Mouse (Mus musculus) cerebellum, adult 8-10 months (tissue): Measurements from ENCODE around the gene Prdx3.
"Not testable (repeated sequence)": the region's sequence is repeated elsewhere in the genome, so short reads cannot be mapped to it uniquely, and the experiment has no call there.

ENCODE experiments used
- DNase-seq: peaks from one replicate; pipeline ENCODE4 v3.0.0; 2022

The Prdx3 gene

DNA sequence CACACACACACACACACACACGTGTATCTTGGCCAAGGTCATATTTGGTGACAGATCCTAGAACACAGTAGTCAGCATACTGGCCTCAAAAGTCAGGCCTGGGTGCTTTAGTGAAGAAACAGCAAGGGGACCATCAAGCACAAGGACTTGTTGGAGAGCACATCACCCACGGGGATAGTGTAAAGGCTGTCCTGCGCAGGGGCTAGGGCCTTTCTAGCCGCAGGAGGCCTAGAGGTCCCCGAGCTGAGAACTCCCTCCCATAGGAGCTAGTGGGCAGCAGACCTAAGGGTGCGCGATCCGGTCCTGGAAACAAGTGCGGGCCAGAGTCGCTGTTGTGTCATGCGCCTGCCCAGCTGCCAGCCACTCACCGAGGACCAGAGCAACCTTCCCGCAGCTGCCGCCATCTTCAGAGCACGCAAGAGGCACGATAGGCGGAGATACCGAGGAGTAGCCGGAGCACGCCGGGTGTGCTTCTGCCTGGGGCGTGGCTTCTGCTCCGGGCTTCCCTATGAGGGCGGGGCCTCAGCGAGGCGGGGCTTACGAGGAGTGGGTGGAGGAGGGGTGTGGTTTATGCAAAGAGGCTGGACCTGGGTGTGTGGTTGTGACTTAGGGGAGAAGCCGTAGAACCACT is at the start of gene Prdx3:
Gene Prdx3 (minus strand): TSS at position 493 of the 631 bp plus-strand sequence.
- peak; percentile 96 for DNase-seq

DNA sequence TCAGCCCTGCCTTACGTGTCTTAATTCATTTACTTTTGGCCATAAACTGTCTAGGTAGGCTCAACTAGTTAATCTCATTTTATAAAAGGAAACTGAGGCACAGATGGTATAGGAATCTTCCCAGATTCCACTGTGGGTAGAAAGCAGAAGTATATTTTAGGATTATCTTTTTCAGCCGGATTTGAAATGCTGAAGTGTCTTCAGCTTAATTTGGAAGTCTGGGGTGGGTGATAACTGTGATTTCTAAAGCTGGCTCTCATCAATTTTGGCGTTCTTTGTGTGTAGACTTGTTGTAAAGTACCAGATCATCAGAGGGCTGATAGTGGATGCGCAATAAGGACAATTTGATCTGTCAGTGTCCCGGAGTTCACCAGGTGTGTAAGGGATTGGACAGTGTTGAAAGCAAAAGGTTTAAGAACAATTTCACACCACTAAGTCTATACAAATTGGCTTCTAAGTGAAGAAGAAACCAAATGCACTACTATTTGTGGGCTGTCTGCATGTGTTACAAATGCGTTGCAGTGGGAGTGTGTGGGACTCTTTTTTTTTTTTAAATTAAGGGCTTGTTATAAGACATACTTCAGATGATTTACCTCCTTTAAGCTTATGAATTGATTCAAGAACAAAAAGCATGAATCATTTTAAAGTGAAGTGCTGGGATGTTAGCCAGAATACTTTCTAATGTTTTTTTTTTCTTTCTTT is 42.7 kb upstream of the Prdx3 start:
- DNase-seq = no peak

DNA sequence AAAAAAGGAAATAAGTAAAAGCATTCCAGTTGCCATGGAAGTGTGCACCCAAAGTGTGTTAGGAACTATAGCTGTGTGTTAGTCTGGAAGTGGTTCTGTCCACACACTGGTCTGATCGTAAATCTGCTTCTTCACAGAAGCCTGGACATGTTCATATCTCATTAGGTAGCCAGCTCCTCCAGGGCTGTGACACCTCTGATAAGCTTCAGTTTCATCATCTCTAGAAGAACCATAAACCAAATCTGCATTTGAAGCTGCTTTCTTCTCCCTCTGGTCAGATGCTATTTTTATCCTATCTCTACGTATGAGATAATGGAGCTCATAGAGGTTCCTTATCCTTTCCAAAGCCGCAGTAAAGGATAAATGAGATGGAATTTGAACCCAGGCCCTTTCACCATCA is 41.5 kb upstream of the Prdx3 start:
- no peak for DNase-seq

DNA sequence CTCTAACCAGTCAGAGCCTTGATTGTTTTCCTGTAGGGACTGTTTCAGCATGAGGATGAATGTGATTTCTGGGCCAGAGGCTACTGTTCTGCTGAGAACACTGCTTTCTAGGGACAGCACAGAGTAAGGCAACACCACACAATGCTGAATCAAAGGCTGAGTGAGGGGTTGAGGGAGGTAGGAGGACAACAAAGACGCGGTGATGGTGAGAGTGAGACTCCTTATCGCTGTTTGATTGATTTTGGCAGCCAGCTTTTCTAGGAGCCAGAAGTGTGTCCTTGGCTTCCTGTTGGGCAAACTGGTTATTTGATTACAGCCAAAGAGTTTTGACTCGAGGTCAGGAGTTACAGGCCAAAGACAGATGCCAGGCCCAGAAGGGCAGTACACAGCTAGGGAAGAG is 40.9 kb upstream of the Prdx3 start:
- DNase-seq = no peak

DNA sequence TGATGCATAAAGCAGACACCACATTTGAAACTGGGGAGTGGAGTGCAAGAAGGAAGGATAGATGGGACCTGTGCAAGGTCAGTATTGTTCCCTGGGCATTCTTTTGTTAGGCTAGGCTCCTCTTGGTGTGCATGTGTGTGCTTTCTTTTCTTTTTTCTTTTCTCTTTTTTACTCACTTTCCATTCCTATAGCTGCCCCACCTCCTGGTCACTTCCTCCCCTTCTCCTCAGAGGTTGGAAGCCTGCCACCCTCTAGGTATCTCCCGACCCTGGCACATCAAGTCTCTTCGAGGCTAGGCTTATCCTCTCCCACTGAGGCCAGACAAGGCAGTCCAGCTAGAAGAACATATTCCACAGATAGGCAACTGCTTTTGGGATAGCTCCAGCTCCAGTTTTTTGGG is 37.3 kb upstream of the Prdx3 start:
- DNase-seq = peak; percentile 30

DNA sequence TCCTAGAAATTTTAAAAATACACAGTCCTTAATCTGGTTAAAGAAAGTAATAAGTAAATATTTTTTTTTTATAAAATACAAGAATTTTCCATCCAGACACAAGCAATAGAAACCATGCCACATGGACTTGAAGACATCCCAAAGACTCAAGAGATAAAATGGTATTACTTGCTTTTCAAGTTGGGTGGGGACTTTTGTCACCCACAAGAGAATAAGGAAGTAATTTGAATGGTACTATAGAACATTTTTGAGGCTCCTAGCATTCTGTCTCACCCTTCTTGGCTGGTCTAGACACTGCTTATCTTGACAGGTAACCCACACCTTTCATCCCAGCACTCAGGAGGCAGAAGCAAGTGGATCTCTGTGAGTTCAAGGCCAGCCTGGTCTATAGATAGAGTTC is 35.9 kb upstream of the Prdx3 start:
- DNase-seq = no peak

DNA sequence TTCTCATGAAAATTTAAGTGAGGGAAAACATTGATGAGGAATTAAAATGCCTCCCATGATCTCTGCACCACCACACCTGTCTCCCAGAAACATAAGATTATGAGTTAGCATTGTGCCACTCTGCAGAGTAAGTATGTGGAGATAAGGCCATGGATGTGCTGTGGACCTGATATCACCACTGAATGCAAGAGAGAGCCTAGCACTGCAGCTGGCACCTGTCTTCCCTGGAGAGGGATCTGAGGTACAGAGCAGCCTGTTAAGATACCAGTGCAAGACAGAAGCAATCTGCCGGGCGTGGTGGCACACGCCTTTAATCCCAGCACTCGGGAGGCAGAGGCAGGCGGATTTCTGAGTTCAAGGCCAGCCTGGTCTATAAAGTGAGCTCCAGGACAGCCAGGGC is 31.1 kb upstream of the Prdx3 start:
- DNase-seq = no peak

DNA sequence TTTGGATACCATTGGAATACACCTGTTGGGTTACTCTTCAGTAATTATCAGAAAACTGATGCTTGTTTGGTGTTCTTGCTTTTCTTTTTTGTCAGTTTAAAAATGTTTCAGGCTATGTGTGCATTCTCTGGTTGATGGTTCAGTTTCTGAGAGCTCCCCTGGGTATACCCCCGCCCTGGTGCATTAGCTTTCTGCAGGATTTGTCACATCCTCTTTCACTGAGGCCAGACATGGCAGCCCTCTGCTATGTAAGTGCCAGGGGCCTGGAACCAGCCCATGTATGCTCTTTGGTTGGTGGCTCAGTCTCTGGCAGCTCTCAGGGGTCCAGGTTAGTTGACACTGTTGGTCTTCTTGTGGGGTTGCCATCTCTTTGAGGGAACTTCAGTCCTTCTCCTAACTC is 29.6 kb upstream of the Prdx3 start:
- no peak for DNase-seq

DNA sequence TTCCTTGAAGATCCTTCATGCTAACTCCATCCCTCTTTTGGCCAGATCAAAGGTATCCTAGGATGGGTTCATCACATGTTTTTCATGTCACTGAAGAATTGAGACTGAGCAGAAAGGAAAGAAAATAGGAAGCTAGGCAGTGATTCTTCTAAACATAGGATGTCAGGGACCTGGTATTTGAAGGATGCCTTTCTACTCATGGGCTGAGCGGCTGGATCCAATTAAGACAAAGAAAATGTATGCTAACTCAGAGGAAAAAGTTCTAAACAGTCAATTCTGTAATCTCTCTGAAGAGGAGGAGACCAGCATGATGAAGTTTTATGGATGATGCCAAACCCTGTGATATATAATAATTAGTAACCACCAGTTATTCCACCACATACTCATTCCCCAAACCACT is 28.8 kb upstream of the Prdx3 start:
- no peak for DNase-seq

DNA sequence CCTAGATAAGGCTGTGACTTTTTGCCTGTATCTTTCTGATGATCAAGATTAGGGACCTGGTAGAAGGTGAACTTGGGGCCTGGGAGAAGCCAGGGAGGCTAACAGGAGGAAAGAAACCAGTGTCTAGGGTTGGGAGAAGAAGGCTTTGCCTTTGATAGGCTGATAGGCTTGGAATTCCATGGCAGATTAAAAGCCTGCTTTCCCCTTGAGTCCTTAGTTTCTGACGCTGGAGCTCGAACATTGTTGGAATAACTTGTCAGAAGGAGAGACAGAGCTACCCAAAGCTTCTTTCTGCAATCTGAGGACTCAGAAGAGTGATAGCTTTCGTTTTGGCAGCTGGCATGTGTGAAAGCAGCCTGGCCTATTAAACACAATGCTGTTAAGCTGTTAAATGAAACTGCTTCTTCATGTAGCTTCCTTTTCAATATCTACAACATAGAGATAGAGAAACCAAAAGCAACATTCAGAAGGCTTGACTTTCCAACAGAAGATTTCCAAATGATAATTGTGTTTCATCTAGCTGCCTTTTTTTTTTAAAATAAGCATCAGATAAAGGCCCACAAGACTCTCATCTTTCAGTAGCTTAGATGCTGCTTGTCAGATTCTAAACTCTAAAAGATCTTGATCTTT is 21.0 kb upstream of the Prdx3 start:
- no peak for DNase-seq

DNA sequence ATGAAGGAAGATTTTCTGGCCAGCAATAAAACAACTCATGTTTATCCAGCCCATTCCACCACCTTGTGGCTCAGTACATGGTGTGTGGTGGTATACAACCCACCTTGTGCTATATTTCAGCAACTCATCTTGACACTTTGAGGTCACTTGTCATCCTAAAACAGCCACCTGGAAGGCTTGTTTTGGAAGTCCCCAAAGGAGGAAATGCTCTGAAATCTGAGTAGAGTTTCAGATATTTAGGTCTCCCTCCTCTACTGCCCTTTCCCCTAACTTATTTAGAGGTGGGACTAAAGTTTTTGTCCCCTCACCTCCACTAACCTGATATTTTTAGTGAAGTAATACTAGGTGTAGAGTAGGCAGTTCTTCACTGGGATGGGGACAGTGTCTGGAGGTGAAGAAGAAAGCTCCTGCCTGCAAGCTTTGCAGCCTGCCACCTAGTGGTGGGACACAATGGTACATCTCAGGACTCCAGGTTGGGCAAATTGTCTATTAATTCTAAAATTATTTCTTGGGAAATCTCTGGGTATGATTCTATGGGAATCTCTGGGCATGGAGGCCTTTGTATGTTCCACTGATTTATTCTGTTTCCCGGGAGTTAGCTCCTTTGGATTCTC is 17.7 kb upstream of the Prdx3 start:
- DNase-seq = peak; percentile 67

DNA sequence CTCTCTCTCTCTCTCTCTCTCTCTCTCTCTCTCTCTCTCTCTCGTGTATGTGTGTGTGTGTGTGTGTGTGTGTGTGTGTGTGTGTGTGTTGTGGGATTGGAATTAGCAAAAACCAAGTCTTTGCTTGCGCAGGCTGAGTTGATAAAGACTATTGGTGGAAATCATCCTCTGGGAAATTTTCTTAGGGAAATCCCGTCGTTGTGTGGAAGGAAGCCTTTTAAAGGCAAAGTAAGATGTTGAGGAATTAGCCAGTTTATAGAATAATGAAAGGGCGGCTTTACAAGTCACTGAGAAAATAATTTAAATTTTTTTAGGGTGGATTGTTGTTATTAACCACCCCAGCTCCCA is 16.7 kb upstream of the Prdx3 start:
- DNase-seq = no peak

DNA sequence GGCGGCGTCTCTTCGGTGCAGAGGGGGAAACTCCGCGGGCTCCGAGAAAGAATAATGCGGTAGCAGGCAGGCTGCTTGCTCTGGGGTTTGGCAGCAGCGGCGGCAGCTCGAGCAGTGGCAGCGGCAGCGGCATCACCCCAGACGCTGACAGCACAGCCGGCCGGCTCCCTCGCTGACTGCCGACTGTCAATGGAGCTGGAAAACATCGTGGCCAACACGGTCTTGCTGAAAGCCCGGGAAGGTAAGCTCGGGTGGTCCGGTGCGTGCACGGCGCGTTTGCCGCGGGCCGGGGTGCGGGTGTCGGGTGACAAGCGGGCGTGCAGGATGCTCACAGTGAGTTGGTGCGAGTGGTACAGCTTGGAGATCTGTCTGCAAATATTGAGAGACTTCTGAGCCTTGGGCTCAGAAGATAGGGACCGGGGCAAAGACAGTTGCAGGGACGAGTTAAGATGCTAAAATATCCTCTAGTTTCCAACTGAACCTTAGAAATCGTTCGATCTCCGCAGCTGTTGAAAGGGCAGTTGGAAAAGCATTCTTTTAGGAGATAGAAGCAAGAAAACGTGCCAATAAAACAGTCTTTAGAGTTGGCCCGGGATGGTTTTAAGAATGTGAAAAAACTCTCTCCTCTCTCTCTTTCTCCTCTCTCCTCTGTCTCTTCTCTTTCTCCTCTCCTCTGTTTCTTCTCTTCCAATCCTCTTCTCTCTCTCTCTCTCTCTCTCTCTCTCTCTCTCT is 16.2 kb upstream of the Prdx3 start:
- peak; percentile 66 for DNase-seq

DNA sequence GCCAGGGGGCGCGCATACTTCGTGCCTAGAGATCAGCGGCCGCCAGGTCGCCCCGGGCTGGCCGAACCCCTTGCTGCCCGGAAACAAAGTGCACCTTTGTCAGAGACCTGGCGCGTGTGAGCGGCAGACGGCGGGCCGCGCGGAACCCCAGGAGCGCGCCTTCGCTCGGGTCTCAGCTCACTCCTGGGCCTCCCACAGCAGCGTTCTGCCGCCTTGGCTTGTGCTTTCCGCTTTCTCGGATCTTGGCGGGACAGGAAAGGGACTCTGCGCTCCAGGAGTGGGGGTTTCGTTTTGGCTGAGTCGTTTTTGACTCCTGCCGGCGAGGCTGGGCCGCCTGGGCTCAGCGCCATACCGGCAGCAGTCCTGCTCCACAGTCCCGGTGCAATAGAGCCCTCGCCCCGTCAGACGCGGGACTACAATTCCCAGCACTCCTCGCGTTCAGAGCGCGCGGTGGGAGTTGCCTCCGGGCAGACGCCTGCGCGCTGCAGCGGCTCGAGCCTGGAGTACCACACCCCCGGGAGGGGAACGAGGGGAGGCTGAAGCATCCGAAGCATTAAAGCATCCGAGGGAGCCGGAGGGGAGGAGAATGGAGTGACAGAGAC is 15.5 kb upstream of the Prdx3 start, which contains the start of gene Grk5:
Gene Grk5 (plus strand): TSS at position 36 of the 602 bp plus-strand sequence.
- peak; percentile 94 for DNase-seq

DNA sequence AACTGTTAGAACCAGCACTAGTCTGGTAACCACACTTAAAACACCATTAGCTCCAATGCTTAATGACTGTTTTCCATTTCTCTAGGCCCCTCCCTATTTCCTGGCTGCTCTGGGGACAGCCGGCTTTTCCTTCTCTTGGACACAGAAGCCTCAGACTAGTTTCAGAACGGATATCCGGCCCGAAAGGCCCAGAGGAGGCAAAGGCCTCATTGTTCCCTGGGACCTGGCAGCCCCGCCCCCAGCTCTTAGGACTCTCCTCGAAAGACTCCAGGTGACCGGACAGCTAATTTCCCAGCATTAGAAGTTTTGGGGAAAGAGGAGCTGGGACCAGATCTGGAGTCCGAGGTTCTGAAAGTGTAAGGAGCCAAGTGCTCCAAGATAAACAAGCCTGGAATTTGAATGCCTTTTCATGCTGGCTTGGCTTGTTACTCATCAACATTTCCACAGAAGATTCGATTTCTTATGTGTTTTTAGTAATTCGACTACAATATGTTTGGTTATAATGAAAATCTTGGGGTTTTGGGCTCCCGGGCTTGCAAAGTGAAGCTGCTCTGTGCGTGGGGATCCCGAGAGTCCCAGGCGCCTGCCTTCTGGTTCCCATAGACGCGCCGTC is 14.9 kb upstream of the Prdx3 start:
- peak; percentile 49 for DNase-seq

DNA sequence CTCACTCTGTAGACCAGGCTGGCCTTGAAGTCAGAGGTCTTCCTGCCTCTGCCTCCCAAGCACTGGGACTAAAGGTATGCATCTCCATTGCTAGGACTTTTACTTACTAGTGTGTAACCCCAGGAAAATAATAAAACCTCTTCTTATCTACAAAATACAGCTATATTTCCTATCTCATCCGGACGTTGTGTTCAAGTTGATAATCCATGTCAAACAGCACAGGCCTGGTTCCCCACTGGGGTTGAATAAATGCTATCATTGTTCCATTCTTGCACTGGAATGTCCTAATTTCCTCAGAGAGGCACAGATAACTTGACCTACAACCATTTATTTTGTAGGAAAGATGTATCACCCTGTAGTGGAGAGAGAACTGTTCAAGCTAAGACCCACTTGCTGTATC is 13.3 kb upstream of the Prdx3 start:
- no peak for DNase-seq

DNA sequence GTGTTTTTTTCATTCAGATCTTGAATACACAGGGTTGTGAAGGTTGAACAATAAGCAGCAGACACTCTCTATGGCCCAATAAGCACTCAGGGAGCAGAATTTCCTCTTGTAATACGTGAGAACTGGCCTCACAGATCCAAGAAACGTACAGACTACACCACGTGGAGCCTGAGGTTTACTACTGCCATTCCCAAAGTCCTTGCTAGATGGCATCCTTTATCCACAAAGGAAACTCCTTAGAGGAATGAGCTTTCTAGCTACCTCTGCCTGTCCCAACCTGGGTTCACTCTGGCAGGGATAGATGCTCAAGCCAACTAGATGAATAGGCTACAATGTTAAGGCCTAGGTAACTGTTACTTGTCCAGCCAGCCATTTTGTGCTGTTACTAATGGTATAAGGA is 8.8 kb upstream of the Prdx3 start:
- peak; percentile 32 for DNase-seq

DNA sequence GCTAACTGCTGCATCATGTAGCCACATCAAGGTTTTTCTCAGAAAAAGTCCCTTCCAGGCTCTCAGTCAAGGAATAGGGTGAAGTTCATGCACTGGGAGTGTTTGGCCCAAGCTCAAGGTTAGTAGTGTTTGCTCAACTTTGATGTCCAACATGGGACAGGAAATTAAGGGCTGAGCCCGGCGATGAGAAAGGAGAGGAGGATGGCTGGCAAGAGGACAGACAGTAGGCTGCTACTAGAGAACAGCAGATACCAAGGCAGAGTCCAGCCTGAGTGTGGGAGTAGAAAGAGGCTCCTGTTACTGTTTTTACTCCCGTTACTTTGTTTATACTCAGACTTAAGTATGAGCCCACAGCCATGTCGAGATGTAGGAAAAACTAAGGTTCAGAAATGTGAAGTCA is 855 bp downstream of the Prdx3 start:
- DNase-seq = no peak

DNA sequence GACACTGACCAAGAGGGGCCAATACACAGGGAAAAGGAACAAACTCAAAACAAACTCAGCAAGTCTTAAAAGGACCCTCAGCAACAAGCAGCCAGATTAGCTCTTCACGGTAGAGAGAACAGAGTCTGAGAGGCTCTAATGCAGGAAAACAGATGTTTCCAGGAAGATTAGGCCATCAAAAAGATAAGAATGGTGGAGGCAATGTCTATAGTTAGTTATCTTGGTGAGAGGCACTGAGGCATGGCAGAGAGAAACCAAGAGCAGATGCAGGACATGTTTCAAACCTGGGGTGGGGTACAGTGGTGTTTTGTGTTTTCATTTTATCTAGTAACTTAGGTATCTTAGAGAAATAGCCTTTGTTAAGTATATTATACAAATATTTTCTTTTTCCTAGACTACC is 2.1 kb downstream of the Prdx3 start:
- DNase-seq = no peak

DNA sequence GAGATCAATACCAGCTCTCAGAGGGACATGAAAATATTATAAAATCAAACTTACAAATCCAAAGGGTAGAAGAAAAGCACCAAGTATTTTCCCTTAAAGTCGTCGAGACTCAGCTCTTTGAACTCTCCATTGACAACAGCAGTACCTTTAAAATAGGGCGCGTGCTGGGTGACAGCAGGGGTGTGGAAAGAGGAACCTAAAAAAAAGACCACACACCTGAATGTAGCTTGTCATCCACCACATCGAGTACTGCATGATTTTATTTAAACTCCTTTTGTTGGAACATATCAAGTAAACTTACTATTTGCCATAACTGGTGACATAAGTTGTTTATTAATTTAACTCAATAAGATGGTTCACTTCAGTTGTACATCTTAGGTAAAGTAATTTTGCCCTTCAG is 3.0 kb downstream of the Prdx3 start:
- no peak for DNase-seq

DNA sequence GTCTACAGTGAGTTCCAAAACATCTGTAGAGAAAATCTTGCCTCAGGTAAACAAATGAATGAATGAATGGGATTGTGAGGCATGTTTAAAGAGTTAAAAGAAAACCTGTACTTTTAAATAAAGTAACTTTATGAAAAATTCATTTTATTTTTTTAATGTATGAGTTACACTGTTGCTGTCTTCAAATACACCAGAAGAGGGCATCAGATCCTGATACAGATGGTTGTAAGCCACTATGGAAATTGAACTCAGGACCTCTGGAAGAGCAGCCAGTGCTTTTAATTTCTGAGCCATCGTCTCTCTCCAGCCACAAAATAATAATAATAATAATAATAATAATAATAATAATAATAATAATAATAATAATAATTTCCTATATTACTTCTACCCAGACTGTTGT is 3.9 kb downstream of the Prdx3 start:
- DNase-seq = no peak

DNA sequence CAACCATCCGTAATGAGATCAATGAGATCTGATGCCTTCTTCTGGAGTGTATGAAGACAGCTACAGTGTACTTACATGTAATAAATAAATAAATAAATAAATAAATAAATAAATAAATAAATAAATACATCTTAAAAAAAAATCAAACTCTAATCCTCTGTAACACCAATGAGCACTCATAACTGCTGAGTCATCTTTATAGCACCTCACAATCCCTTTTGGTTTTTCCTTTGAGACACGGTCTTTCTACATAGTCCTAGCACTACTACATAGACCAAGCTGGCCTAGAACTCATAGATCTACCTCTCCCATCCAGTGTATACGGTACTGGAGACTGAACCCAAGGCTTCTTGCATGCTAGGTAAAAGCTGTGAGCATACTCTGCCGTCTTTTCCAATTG is 8.2 kb downstream of the Prdx3 start:
- DNase-seq = not testable (repeated sequence)
